Mouse (Mus musculus) bone marrow macrophage, adult 2 months (primary cell): ENCODE data around the gene Fam19a5.

ENCODE experiments used
- CTCF ChIP-seq: IDR thresholded peaks from 2 replicates; pipeline ENCODE4 v1.5.1; 2012; ENCODE audit warnings: low read depth, mild to moderate bottlenecking, low read length, moderate library complexity
- POLR2A ChIP-seq: IDR thresholded peaks from 2 replicates; pipeline ENCODE4 v1.6.1; 2012; ENCODE audit warnings: mild to moderate bottlenecking, low read depth, low read length, borderline replicate concordance

- no peak for TF ChIP-seq POLR2A
- no peak for TF ChIP-seq CTCF
Observed at GRCm38 (mm10) chr15:87605504-87606280, 61.6 kb downstream of the Fam19a5 start.
